Mouse (Mus musculus) small intestine, adult 2 months (tissue): ENCODE data around the gene Dpysl5. TPM values are rescaled to one million over a fixed set of nuclear protein-coding genes. Genes with fewer than 3 reads are reported as not detected.
A peak's percentile ranks its signal among the peaks of the same experiment; 100 is the strongest.

Experiments
- H3K27ac ChIP-seq: fragments of 200-500 bp; 2 replicates; pipeline ENCODE4 v1.5.1; 2012; ENCODE audit warnings: low read depth, low read length, control low read depth, inconsistent platforms; ENCODE audit not compliant: insufficient read depth
- H3K27me3 ChIP-seq: fragments of 200-500 bp; 2 replicates; pipeline ENCODE4 v1.6.1; 2012; ENCODE audit warnings: mild to moderate bottlenecking, moderate library complexity, low read length, inconsistent platforms; ENCODE audit not compliant: control insufficient read depth, insufficient read depth
- H3K36me3 ChIP-seq: fragments of 200-500 bp; 2 replicates; pipeline ENCODE4 v1.6.1; 2012; ENCODE audit warnings: mild to moderate bottlenecking, low read length, control low read depth, inconsistent platforms; ENCODE audit not compliant: control insufficient read depth, insufficient read depth
- H3K4me1 ChIP-seq: fragments of 200-500 bp; 2 replicates; pipeline ENCODE4 v1.6.1; 2012; ENCODE audit warnings: low read length, inconsistent platforms, mixed read lengths; ENCODE audit not compliant: control insufficient read depth, insufficient read depth, insufficient read length
- H3K4me3 ChIP-seq: fragments of 200-500 bp; 2 replicates; pipeline ENCODE4 v1.5.1; 2012; ENCODE audit warnings: low read depth, mild to moderate bottlenecking, control low read depth, inconsistent platforms, low read length, moderate library complexity
- CTCF ChIP-seq: fragments of 200-500 bp; IDR thresholded peaks from 2 replicates; pipeline ENCODE4 v1.5.1; 2012; ENCODE audit warnings: low read depth, mild to moderate bottlenecking, control low read depth, inconsistent platforms, low read length, moderate library complexity, mixed read lengths; ENCODE audit not compliant: insufficient replicate concordance, insufficient read length; ENCODE audit errors: extremely low read depth
- POLR2A ChIP-seq: fragments of 200-500 bp; IDR thresholded peaks from 2 replicates; pipeline ENCODE4 v1.6.1; 2012; ENCODE audit warnings: low read depth, mild to moderate bottlenecking, control low read depth, inconsistent platforms, low read length, moderate library complexity
- WGBS: fragments of 180-500 bp; shearing (Covaris S2); methylation state at CpG from one replicate; pipeline ENCODE4 v1.1.7; 2018; 5-methylcytosine and 5-hydroxymethylcytosine counted together
- polyA plus RNA-seq: library from polyadenylated mRNA; depleted of rRNA; stranded (reverse); fragments of >200 nt; gene quantifications from 2 replicates; pipeline ENCODE4 v1.2.3, GENCODE M21; 2012

Dpysl5 gene
- polyA plus RNA-seq, 1 experiment, result 0.66 TPM

DNA sequence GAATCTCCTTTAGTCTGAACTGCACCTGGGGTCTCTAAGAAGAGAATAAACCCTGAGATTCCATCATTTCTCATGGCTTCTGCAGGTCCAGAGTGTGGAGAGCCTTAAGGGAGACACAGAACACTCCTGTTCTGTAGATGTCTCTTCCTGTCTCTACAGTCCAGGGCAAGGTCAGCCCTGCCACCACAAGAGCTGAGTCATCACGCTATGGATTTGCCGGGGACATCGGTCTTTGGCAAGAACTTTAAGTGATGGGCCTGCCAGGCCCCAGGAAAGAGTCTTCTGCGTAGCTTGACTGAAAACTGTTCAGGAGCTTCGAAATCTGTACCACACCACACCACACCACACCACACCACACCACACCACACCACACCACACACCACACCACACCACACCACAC lies 76.0 kb downstream of the Dpysl5 start:
- H3K27ac ChIP-seq, result no peak overlapping the region
- no peak for TF ChIP-seq POLR2A
- no peak for TF ChIP-seq CTCF
- H3K4me3 ChIP-seq, result no peak overlapping the region
- no peaks in the 10 kb centered on the region for H3K36me3 ChIP-seq
- 78% methylated on average over 5 of the region's 5 CpGs for WGBS
- H3K4me1 ChIP-seq, result no peaks in the 10 kb centered on the region
- H3K27me3 ChIP-seq, result no peaks in the 10 kb centered on the region

DNA sequence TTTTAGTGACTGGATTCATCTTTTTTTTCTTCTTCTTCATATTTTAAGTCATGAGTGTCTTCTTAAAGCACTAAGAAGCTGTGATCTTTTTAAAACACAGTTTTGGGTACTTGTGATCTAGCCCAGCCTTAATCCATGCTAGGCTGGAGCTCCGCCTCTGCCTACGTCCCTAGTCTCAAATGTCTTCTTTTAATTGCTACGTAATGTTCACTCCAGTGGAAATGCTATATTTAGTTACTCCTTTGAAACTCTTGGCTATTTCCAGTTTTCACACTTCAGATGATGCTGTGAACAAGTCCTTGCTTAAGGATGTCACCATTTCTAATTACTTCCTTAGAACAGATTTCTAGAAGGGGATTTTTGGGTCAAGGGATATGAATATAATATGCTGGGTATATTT lies 78.7 kb downstream of the Dpysl5 start:
- WGBS, result 89% methylated on average over 3 of the region's 3 CpGs
- no peaks in the 10 kb centered on the region for H3K27me3 ChIP-seq

DNA sequence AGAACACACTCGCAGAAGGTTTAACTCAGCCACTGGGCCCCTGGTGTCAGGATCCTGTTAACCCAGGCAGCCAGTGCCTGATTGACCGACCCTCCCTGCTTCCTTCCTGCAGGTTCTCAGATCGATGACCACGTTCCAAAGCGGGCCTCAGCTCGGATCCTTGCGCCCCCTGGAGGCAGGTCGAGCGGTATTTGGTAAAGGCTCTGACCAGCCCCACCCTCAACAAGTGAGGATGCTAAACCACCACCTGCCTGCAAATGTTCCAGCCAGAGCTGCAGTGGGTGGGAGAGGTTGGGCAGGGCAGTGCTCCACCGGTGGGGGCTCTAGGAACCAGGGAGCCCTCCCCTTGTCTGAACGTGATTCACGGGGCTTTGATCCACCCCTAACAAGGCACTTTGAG lies 84.8 kb downstream of the Dpysl5 start:
- Histone ChIP-seq H3K4me3 (no peak overlapping the region), H3K27me3 (no peaks in the 10 kb centered on the region), H3K4me1 (no peaks in the 10 kb centered on the region), H3K27ac (no peak overlapping the region), H3K36me3 (no peaks in the 10 kb centered on the region)
- TF ChIP-seq CTCF (peak; percentile 66; the same call in 1 of the 2 replicates), POLR2A (no peak)
- 9% methylated on average over 12 of the region's 12 CpGs for WGBS

More for the DNA sequence above, 78.7 kb downstream of the Dpysl5 start:
- TF ChIP-seq POLR2A (no peak), CTCF (no peak)
- Histone ChIP-seq H3K4me3 (no peak overlapping the region), H3K4me1 (no peaks in the 10 kb centered on the region), H3K36me3 (no peaks in the 10 kb centered on the region), H3K27ac (no peak overlapping the region)

DNA sequence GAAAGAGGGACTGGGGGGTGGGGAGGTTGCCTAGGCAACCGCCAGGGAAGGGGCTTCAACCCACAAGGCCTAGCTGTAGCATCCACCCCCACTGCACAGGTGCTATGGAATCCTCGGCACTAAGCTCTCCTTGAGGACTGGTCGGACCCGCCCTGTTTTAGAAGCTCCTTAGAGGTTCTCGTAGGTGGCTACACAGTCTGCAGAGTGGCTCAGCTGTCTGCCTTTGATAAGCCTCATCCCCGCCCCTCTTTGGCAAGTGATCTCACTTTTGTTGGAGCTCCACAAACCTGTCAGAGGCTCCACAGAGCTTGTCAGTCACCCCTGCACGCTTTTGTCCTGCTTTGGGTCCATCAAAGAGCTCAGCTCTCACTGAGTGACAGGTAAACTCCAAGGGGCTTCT lies 86.1 kb downstream of the Dpysl5 start:
- Histone ChIP-seq H3K36me3 (no peaks in the 10 kb centered on the region), H3K27me3 (no peaks in the 10 kb centered on the region), H3K27ac (no peak overlapping the region), H3K4me1 (no peaks in the 10 kb centered on the region), H3K4me3 (no peak overlapping the region)
- 46% methylated on average over 7 of the region's 7 CpGs for WGBS
- TF ChIP-seq CTCF (no peak), POLR2A (no peak)

DNA sequence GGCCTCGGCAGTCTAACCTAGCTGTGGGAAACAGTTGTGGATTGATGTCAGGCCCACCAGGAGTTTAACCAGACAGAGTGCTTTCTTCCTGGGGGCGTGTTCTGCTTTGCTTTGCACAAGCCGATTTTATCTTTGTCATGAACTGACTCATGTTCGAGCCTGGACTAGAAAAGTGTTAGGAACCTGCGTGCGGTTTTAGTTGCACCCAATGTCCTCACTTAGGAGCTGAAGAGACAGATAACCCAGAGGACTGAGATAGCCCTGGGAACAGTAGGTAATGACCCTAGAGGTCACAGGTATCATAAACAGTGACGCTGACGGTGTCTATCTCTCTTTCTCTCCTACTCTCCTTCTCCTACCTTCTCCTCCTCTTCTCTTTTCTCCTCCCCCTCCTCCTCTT lies 86.6 kb downstream of the Dpysl5 start:
- H3K4me3 ChIP-seq, result no peak overlapping the region
- 62% methylated on average over 8 of the region's 8 CpGs for WGBS
- no peak overlapping the region for H3K27ac ChIP-seq

DNA sequence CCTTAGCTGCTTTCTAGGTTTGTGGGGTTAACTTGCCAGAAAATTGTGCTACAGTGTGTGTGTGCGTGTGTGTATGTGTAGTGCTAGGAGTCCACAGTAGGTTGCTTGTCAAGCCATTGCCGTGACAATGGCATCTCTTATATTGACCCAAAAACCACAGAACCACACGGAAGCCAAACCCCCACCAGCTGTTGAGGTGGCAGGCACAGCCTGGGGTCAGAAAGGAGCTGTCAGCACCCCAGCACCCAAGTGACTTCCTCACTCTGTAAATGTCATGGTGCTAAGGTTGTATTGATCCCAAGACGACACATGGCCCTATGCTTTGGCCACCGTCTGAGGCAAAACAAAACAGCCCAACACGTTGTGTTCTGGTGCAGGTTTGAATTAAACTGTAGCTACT lies 87.6 kb downstream of the Dpysl5 start:
- TF ChIP-seq CTCF, result no peak
- TF ChIP-seq POLR2A, result no peak
- no peaks in the 10 kb centered on the region for H3K36me3 ChIP-seq
- H3K27me3 ChIP-seq, result no peaks in the 10 kb centered on the region
- H3K27ac ChIP-seq, result no peak overlapping the region
- H3K4me1 ChIP-seq, result no peaks in the 10 kb centered on the region
- 76% methylated on average over 6 of the region's 6 CpGs for whole genome bisulfite sequencing
- H3K4me3 ChIP-seq, result no peak overlapping the region

More for the DNA sequence above, 86.6 kb downstream of the Dpysl5 start:
- no peaks in the 10 kb centered on the region for H3K4me1 ChIP-seq
- TF ChIP-seq POLR2A (no peak), CTCF (no peak)
- no peaks in the 10 kb centered on the region for H3K36me3 ChIP-seq
- no peaks in the 10 kb centered on the region for H3K27me3 ChIP-seq

DNA sequence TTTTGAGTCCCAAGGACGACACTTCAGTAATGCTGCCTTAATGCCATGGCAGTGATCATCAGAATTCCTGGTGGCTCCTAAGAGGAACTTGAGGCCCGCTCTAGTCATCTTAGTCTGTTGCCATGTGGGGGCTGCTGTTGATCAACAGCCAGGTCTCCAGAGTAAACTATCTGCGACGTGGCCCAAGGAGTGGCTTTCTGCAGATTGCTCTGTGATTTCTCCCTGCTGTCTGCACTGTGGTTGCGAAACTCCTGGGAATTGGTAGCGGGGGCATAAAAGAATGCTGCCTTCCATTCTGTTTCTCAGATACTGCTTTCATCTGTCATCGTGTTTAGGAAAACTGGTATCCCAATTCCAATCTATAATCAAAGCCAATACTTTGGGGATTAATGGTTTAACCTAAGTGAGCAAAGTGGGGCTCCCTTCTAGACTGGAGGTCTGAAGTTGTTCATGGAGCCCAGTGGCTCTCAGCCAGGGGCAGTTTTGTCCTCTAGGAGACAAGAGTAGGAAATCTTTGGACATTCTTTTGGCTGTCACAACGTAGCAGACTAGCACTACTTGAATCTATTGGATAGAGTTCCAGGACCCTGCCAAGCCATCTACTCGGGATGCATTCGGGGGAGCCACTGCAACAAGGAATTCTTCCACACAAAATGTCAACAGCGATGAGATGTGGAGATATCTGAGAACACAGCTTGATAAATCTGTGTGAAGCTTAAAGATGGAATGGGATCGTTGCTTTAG lies 91.5 kb downstream of the Dpysl5 start:
- 49% methylated on average over 12 of the region's 12 CpGs for WGBS
- no peak overlapping the region for H3K27ac ChIP-seq
- H3K4me1 ChIP-seq, result no peaks in the 10 kb centered on the region
- H3K27me3 ChIP-seq, result no peaks in the 10 kb centered on the region
- H3K4me3 ChIP-seq, result no peak overlapping the region
- TF ChIP-seq CTCF, result no peak
- no peak for TF ChIP-seq POLR2A
- H3K36me3 ChIP-seq, result no peaks in the 10 kb centered on the region

DNA sequence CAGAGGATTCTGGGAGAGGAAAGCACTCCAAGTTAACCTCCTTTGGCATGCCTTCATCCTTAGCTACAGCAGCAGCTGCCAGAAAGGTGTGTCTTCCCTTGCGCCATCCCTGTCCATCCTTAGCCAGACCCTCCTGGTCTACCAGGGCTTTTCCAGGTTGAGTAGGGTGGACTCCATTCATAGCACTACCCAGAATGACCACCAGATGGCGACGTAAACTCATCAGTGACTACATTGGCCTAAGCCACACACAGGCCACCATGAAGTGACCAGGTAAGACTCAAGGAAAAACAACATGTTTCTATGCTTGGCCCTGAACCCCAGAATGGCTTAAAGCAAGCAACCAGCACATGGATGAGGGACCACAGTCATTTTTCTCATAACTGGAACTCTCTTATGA lies 94.7 kb downstream of the Dpysl5 start:
- under 1% methylated on average over 3 of the region's 3 CpGs for WGBS
- H3K4me1 ChIP-seq, result no peaks in the 10 kb centered on the region

More for the DNA sequence above, 94.7 kb downstream of the Dpysl5 start:
- Histone ChIP-seq H3K27me3 (no peaks in the 10 kb centered on the region), H3K27ac (no peak overlapping the region), H3K36me3 (no peaks in the 10 kb centered on the region), H3K4me3 (no peak overlapping the region)
- no peak for TF ChIP-seq POLR2A
- peak; percentile 86; the same call in 1 of the 2 replicates for TF ChIP-seq CTCF
